Mouse (Mus musculus) regulatory T cell (primary cell): Measurements from ENCODE around the gene Ryr2.
"Not testable (repeated sequence)": the region's sequence is repeated elsewhere in the genome, so short reads cannot be mapped to it uniquely, and the experiment has no call there.

ENCODE experiments used
- in situ Hi-C: fragments of 300-600 bp; cut with MboI, MseI; formaldehyde crosslinking; loops from one replicate; pipeline ENCODE4 v1.15.1; 2025; ENCODE audit warnings: high pct_unique_total_duplicates

Gene Ryr2

GRCm38 (mm10) chr13:12106662-12107632 lies at the start of gene Ryr2:
Gene Ryr2, minus strand, starts transcription at chr13:12106945.
- in situ Hi-C loops, result no loop called here

DNA sequence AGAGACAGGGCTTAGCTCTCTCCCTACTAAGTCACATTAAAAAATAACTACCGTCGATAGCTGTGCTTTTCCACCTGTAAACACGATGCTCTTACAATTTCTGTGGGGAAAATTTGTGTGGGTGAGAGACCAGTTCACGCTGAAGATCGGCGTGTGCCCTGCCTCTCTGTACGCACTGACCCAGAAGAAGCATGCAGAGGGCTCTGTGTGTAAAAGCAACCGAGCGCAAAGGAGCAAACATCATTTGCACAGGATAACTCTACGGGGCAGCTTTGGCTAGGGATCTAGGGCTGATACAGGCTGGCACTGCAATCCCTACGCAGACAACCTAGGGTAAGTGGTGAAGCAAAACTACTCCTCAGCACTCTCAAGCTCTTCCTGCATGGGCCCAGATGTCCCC lies 47.2 kb upstream of the Ryr2 start:
- in situ Hi-C loops, result no loop called here

GRCm38 (mm10) chr13:12146918-12147507 lies 40.3 kb upstream of the Ryr2 start:
- in situ Hi-C loops, result no loop called here

DNA sequence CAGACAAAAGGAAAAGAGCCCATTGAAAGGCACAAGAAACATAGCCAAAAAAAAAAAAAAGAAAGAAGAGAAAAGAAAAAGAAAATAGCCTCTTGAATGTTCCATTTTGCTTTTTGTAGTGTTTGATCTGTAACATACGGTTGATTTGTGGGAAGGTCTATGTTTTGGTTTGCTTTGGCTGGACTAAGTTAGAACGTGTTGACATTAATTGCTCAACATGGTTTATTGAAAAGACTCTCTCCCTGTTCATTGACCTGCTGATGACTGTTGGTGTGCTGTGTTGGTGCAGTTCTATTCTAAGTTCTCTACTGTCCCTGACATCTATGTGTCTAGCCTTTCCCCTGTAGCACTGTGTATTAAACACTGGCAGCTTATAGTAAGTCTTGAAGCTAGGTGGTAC lies 39.7 kb upstream of the Ryr2 start:
- in situ Hi-C loops, result no loop called here

GRCm38 (mm10) chr13:12143347-12143746 lies 36.6 kb upstream of the Ryr2 start:
- in situ Hi-C loops, result no loop called here

DNA sequence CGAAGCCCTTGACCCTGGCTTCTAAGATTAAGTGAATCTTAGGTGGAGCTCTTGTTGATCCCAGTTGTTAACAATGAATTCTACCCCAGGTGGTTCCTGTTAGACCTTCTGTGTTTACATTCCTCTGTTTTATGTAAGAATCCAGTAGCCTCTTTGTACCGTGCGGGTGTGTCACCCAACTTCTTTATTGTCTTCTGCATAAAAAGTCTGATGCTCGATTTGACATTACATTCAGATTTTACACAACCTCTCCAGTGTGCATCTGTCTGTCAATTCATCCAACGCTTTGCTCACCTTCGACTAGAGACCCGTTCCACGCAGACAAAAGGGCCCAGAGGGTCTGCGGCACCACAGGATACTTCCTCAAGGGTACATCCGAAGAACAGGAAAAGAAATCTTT lies 29.7 kb upstream of the Ryr2 start:
- in situ Hi-C loops, result not testable (repeated sequence)

DNA sequence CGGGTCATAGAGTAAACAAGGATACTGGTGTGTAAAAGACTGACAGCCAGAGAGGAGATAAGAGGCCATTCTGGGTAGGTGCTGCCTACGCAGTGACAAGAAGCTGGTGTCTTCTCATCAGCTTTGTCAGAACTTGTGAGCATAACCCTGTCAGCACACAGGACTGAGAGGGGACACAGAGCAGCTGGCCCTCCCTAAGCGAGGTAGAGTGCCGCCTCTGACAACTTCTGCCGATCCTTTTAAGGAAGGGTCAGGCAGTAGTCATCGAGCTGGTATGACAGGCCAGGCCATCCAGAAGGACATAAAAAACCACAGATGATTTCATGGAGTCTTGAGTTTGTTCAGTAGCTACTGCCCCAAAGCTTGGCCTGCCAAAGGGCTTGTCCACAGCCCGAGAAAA lies 26.8 kb upstream of the Ryr2 start:
- in situ Hi-C loops, result no loop called here

- in situ Hi-C loops, result no loop called here
Observed at GRCm38 (mm10) chr13:12132160-12132710, 25.5 kb upstream of the Ryr2 start.

DNA sequence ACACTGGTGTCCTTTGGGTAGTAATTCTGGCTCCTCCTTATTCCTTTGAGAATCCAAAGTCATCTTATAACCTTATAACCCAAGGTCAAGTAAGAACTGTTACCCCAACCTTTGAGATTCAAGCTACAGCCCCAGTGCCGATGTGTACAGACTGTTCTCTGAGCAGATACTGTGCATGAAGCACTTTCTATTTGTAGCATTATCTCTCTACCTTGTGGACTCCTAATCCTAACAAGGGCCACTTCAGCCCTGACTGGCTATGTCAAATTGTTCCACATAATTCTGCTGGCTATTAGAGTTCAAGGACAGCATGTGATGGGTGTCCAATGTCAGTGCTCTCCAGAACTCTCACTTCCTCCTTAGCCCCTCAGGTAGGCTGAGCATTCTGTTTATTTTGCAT lies 22.4 kb upstream of the Ryr2 start:
- in situ Hi-C loops, result no loop called here

- in situ Hi-C loops, result no loop called here
Observed at GRCm38 (mm10) chr13:12126099-12126498, 19.4 kb upstream of the Ryr2 start.

DNA sequence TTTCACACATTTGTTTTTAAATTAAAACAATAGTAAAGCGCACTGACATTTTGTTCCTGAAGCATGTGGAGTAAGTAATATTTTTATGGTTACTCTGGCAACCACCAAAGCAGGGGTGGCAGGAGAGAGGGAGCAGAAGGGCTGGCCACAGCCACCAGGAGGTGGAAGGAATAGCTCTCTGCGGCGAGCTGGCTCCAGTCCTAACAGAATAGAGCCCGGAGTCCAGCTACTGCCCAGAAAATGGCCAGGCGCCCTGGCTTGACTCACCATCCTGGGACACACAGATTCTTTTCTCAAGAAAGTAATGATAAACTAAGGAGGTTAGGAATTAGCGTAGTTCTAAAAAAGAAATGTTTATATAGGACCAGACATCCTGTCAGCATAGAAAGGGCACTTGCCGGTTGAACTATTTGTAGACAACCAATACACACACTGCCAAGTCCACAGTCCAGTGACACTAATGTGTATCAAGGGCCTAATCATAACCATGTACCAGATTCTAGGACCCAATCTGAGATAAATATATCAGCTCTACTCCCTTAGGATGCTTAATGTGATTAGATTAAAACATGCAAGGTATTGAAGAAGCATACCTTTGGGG lies 18.3 kb upstream of the Ryr2 start:
- in situ Hi-C loops, result no loop called here

- in situ Hi-C loops, result no loop called here
Observed at GRCm38 (mm10) chr13:12115551-12115950, 8.8 kb upstream of the Ryr2 start.

GRCm38 (mm10) chr13:12114816-12115215 lies 8.1 kb upstream of the Ryr2 start:
- in situ Hi-C loops, result no loop called here

- in situ Hi-C loops, result no loop called here
Observed at GRCm38 (mm10) chr13:12108955-12109354, 2.2 kb upstream of the Ryr2 start.

GRCm38 (mm10) chr13:12105830-12106628 lies 716 bp downstream of the Ryr2 start:
- in situ Hi-C loops, result no loop called here

DNA sequence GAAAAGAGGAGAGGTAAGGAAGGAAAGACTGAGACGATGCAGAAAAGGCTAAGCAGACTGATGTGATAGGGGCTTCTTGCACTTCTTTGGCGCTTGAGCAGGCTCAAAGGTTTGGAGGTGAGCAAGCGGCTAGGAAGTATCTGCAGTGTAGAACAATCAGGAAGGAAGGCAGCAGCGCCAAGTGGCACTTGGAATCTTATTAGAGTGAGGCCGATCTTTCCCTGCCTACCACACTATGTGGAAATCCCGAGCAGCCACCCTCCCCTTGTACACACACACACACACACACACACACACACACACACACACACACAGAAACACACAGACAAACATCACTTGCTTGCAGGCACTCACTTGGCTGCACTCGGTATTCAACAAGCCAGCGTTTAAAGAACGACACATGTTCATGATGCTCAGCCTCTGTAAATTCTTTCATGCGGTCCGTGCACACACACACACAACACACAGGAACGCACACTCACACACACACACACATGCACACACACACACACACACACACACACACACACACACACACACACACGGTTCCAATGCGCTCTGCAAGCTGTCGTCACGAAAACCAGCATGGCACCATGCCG lies 1.4 kb downstream of the Ryr2 start:
- in situ Hi-C loops, result no loop called here

DNA sequence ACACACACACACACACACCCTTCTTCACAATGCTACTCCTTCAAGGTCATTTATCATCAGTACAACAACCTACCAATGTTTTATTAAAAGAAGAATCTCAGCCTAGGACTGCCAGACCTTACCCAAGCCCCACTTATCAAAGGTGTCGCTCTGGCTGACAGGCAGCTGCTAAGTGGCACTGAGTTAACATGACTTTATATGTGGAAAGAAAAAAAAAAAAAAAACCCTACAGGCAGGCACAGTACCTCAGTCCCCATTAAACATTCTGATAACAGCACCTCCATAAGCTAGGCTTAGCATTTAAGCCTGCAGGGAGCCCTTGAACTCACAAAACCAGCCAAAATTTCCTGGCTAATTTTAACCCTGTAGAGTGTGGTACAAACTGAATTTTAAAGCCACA lies 2.4 kb downstream of the Ryr2 start:
- in situ Hi-C loops, result no loop called here

GRCm38 (mm10) chr13:12103017-12103416 lies 3.7 kb downstream of the Ryr2 start:
- in situ Hi-C loops, result no loop called here

DNA sequence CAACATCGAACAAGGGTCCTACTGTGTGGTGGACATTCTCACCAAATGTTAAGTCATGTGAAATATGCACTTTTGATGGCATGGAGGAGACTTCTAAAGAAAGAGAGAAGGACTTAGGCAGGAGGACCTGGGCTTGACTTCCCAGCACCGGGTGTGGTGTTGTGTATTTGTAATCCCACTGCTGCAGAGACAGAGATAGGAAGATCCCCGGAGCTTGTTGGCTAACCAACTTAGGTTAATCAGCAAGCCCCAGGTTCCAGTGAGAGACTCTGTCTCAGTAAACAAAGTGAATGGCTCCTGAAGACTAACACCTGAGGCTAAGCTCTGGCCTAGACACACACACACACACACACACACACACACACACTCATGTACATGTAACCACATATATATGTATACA lies 7.3 kb downstream of the Ryr2 start:
- in situ Hi-C loops, result no loop called here

DNA sequence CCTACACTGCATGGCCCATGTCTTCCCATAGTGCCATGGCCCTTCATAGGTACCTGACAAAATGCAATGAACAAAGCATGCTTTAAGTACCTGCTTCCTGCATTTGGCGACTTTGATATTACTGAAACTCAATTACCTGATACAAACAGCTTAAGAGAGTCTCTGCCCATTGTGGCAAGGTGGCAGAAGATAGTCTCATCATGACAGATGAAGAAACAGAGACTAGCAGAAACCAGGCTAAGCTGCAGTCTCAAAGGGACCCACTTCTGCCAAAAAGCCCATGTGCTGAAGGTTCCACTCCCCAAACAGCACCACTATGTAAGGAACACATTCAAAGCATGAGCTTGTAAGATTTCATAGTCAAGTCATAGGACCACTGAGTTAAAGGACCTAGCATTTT lies 7.8 kb downstream of the Ryr2 start:
- in situ Hi-C loops, result no loop called here

DNA sequence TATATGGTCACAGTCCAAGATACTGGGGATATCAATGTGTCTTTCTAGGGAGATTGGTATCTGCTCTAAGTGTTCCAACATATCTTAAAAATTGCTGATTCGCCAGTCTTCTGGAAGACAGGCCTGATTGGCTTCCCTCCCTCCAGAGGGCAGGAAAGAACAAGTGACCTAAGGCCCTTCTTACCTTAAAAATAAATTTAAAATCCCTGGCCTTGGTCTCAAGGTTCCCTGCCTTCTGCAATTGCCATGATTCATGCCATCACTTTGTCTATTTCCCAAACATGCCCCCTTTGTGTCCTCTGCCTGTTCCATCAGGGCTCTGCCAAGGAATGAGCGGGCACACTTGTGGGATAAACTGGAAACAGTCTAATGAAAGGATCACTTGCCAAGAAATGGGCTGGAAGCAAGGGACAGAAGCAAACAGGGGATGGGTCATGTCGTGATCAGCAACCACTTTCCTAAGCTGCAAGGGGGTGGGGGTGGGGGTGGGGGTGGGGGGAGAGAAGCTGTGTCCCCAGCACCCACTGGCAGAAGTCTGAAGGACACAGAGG lies 10.3 kb downstream of the Ryr2 start:
- in situ Hi-C loops, result no loop called here
